Mouse (Mus musculus) left cerebral cortex, adult 8-10 months (tissue): ENCODE results near the gene Ptrh2. TPM values are rescaled to one million over a fixed set of nuclear protein-coding genes. Genes with fewer than 3 reads are reported as not detected.

Experiments used
- DNase-seq, 2 experiments: peaks; one replicate each; pipeline ENCODE4 v3.0.0; 2022; ENCODE audit warnings: low spot score in 2 of 2
- total RNA-seq, 4 experiments: library from RNA; stranded (reverse); gene quantifications; 2 replicates each; pipeline ENCODE4 v1.2.4; 2022

Ptrh2 gene
- total RNA-seq, 4 experiments from 2014 or later: 8.5 to 9.2 (median 8.7) TPM

- no peak for DNase-seq
Observed at GRCm38 (mm10) chr11:86668169-86668568, 15.6 kb upstream of the Ptrh2 start.

GRCm38 (mm10) chr11:86671041-86671675, 12.6 kb upstream of the Ptrh2 start:
- no peak for DNase-seq

- no peak for DNase-seq
Observed at GRCm38 (mm10) chr11:86672772-86673171, 11.0 kb upstream of the Ptrh2 start.

GRCm38 (mm10) chr11:86675520-86675919, 8.3 kb upstream of the Ptrh2 start:
- no peak for DNase-seq

GRCm38 (mm10) chr11:86678957-86679356, 4.8 kb upstream of the Ptrh2 start:
- DNase-seq: no peak

- no peak for DNase-seq
Observed at GRCm38 (mm10) chr11:86680729-86681128, 3.1 kb upstream of the Ptrh2 start.

- no peak for DNase-seq
Observed at GRCm38 (mm10) chr11:86681423-86681822, 2.4 kb upstream of the Ptrh2 start.

GRCm38 (mm10) chr11:86682861-86683260, 924 bp upstream of the Ptrh2 start:
- DNase-seq: no peak

GRCm38 (mm10) chr11:86684126-86685012, 584 bp downstream of the Ptrh2 start:
- DNase-seq: no peak

GRCm38 (mm10) chr11:86685366-86685765, 1.6 kb downstream of the Ptrh2 start:
- DNase-seq: no peak

GRCm38 (mm10) chr11:86690383-86690782, 6.6 kb downstream of the Ptrh2 start:
- DNase-seq: no peak

- DNase-seq: no peak
Observed at GRCm38 (mm10) chr11:86691482-86691881, 7.7 kb downstream of the Ptrh2 start.

- no peak for DNase-seq
Observed at GRCm38 (mm10) chr11:86691956-86692355, 8.2 kb downstream of the Ptrh2 start.

GRCm38 (mm10) chr11:86692546-86692945, 8.8 kb downstream of the Ptrh2 start:
- no peak for DNase-seq

- no peak for DNase-seq
Observed at GRCm38 (mm10) chr11:86695461-86695860, 11.7 kb downstream of the Ptrh2 start.

- no peak for DNase-seq
Observed at GRCm38 (mm10) chr11:86701151-86701550, 17.4 kb downstream of the Ptrh2 start.

- no peak for DNase-seq
Observed at GRCm38 (mm10) chr11:86714606-86715005, 30.8 kb downstream of the Ptrh2 start.

GRCm38 (mm10) chr11:86717306-86718065, 33.7 kb downstream of the Ptrh2 start:
- no peak for DNase-seq

- DNase-seq: no peak
Observed at GRCm38 (mm10) chr11:86718369-86718768, 34.6 kb downstream of the Ptrh2 start.

GRCm38 (mm10) chr11:86719390-86719789, 35.6 kb downstream of the Ptrh2 start:
- DNase-seq: no peak

GRCm38 (mm10) chr11:86724004-86724403, 40.2 kb downstream of the Ptrh2 start:
- DNase-seq: no peak

- DNase-seq: no peak
Observed at GRCm38 (mm10) chr11:86724982-86725381, 41.2 kb downstream of the Ptrh2 start.
